Mouse (Mus musculus) gastrocnemius, adult 2 months (tissue): Measurements from ENCODE around the gene Plcg2. TPM values are rescaled to one million over a fixed set of nuclear protein-coding genes. Genes with fewer than 3 reads are reported as not detected.
A peak's percentile ranks its signal among the peaks of the same experiment; 100 is the strongest.

Source experiments
- DNase-seq: peaks from one replicate; pipeline ENCODE4 v3.0.0; 2022
- H3K27ac ChIP-seq: fragments of 200-600 bp; 2 replicates; pipeline ENCODE4 v1.8.1; 2022; ENCODE audit warnings: mild to moderate bottlenecking
- H3K4me3 ChIP-seq: fragments of 200-600 bp; 2 replicates; pipeline ENCODE4 v1.8.1; 2022; ENCODE audit warnings: mild to moderate bottlenecking, moderate library complexity
- CTCF ChIP-seq: fragments of 200-600 bp; IDR thresholded peaks from 2 replicates; pipeline ENCODE4 v1.8.1; 2022; ENCODE audit warnings: antibody characterized with exemption, mild to moderate bottlenecking, moderate library complexity
- intact Hi-C: fragments of 180-260 bp; cut with DNase I; formaldehyde crosslinking; loops from one replicate; pipeline ENCODE4 v1.15.1; 2025
- total RNA-seq, 2 experiments: library from RNA; stranded (reverse); gene quantifications; 2 replicates each; pipeline ENCODE4 v1.2.3; 2021

The Plcg2 gene
- total RNA-seq, 2 experiments from 2014 or later = 0.73 to 0.79 TPM

GRCm38 (mm10) chr8:117577883-117578282 lies 79.8 kb downstream of the Plcg2 start:
- Histone ChIP-seq H3K27ac (no peak overlapping the region), H3K4me3 (no peak overlapping the region)
- no peak for DNase-seq
- intact Hi-C loops = no loop called here
- peak; percentile 23; the same call in 1 of the 2 replicates for TF ChIP-seq CTCF

GRCm38 (mm10) chr8:117578856-117579255 lies 80.8 kb downstream of the Plcg2 start:
- H3K4me3 ChIP-seq = no peak overlapping the region
- no peak for DNase-seq
- no peak overlapping the region for H3K27ac ChIP-seq
- TF ChIP-seq CTCF = no peak
- intact Hi-C loops = no loop called here

DNA sequence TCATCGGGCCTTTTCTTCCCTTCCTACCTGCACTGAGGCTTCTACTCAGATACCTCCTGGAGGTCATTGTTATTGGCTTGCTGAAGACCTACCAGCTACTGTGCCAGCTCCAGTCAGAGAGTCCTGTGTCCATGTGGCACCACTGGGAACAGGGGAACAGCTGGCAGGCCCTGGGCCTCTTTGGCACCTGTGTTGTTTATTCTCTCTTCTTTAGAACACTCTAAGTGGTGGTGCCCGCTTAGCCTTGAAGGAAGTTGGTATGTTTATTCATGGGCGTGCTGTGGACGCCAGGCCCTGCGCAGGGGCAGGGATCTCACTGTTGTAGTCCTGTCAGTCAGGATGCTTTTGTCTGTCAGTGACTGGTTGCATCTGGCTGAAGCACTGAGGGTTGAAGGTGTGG lies 95.8 kb downstream of the Plcg2 start:
- intact Hi-C loops = no loop called here
- DNase-seq = no peak
- H3K4me3 ChIP-seq = no peak overlapping the region
- H3K27ac ChIP-seq = no peak overlapping the region
- no peak for TF ChIP-seq CTCF

GRCm38 (mm10) chr8:117595001-117595400 lies 96.9 kb downstream of the Plcg2 start:
- intact Hi-C loops = no loop called here
- no peak for TF ChIP-seq CTCF
- Histone ChIP-seq H3K27ac (no peak overlapping the region), H3K4me3 (no peak overlapping the region)
- DNase-seq = no peak

DNA sequence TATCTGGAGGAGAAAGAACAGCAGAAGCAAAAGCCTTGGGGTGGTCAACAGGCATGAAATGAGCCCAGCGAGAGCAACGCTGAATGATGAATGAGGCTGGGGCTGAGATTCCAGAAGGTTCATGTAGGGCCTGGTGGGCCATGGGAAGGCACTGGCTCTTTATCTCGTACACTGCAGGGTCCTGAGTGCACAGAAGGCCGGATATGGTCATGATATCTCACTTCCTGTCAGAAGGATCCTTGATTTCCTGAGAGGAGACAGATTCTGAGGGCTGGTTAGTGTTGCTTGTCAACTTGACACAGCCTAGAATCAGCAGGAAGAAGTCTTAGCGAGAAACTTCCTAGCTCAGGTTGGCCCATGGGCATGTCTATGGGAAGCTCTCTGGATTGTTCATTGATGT lies 98.7 kb downstream of the Plcg2 start:
- TF ChIP-seq CTCF = no peak
- DNase-seq = no peak
- Histone ChIP-seq H3K4me3 (no peak overlapping the region), H3K27ac (no peak overlapping the region)
- intact Hi-C loops = no loop called here

- DNase-seq = no peak
- intact Hi-C loops = no loop called here
- H3K4me3 ChIP-seq = no peak overlapping the region
- no peak overlapping the region for H3K27ac ChIP-seq
- peak; percentile 59 for TF ChIP-seq CTCF
Observed at GRCm38 (mm10) chr8:117600839-117601238, 102.7 kb downstream of the Plcg2 start.

- no peak for TF ChIP-seq CTCF
- no peak for DNase-seq
- Histone ChIP-seq H3K4me3 (no peak overlapping the region), H3K27ac (no peak overlapping the region)
- intact Hi-C loops = no loop called here
Observed at GRCm38 (mm10) chr8:117604101-117604500, 106.0 kb downstream of the Plcg2 start.

GRCm38 (mm10) chr8:117604671-117605070 lies 106.6 kb downstream of the Plcg2 start:
- no peak overlapping the region for H3K27ac ChIP-seq
- no peak overlapping the region for H3K4me3 ChIP-seq
- DNase-seq = no peak
- TF ChIP-seq CTCF = no peak
- intact Hi-C loops = no loop called here

- intact Hi-C loops = no loop called here
- Histone ChIP-seq H3K4me3 (no peak overlapping the region), H3K27ac (no peak overlapping the region)
- DNase-seq = no peak
- TF ChIP-seq CTCF = no peak
Observed at GRCm38 (mm10) chr8:117605201-117605600, 107.1 kb downstream of the Plcg2 start.

- DNase-seq = no peak
- no peak for TF ChIP-seq CTCF
- intact Hi-C loops = no loop called here
- Histone ChIP-seq H3K27ac (no peak overlapping the region), H3K4me3 (no peak overlapping the region)
Observed at GRCm38 (mm10) chr8:117610506-117610905, 112.4 kb downstream of the Plcg2 start.

DNA sequence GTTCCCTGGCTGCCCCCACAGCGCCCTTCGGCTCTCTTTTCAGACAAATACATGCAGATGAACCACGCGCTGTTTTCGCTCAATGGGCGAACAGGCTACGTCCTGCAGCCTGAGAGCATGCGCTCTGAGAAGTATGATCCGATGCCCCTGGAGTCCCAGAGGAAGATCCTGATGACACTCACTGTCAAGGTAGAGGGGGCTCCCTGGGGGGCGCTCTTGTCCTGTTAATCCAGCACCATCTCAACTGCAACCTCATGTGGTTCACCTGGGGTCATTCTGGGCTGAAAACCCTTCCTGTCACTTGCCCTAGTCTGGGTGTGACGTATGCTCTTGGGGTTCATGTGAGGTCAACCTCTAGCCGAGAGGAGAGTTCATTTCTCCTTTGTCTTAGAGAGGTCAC lies 114.8 kb downstream of the Plcg2 start:
- H3K4me3 ChIP-seq = no peak overlapping the region
- intact Hi-C loops = no loop called here
- TF ChIP-seq CTCF = no peak
- H3K27ac ChIP-seq = no peak overlapping the region
- no peak for DNase-seq

DNA sequence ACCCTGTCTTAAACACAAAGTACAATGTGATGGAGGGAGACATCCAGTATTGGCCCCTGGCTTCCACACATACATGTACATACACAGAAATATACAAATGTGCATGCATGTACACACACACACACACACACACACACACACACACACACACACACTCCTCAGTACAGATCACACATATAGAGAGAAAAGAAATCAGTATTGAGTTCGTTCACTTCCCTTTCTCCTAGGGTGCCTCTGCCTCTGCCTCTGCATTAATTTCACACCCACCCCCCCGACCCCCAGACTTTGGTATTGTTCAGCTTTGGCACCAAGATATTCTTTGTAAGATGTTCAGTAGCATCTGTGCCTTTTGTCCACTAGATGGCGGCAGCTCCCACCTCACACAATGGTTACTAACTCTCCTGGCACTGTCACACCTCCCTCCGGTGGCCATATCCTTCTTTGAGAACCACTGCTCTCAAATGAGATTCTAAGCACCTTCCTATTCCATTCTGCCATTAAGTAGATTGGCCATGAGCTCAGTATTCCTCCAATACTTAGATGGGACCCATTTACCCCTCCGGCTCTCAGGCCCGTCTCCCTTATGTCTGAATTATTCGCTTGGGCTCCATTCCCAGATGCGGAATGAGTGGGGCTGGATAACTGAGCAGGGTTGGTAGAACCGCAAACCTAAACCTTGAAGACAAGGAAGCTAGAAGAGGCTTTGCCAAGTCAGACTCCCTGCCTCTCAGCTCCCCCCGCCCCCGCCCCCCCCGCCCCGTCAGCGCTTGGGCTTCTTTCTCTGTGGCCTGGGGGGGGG lies 128.1 kb downstream of the Plcg2 start:
- DNase-seq = peak; percentile 26
- H3K27ac ChIP-seq = no peak overlapping the region
- peak; percentile 66 for TF ChIP-seq CTCF
- intact Hi-C loops = no loop called here
- no peak overlapping the region for H3K4me3 ChIP-seq

- no peak for TF ChIP-seq CTCF
- DNase-seq = no peak
- intact Hi-C loops = no loop called here
- H3K27ac ChIP-seq = no peak overlapping the region
- no peak overlapping the region for H3K4me3 ChIP-seq
Observed at GRCm38 (mm10) chr8:117627096-117627495, 129.0 kb downstream of the Plcg2 start.

DNA sequence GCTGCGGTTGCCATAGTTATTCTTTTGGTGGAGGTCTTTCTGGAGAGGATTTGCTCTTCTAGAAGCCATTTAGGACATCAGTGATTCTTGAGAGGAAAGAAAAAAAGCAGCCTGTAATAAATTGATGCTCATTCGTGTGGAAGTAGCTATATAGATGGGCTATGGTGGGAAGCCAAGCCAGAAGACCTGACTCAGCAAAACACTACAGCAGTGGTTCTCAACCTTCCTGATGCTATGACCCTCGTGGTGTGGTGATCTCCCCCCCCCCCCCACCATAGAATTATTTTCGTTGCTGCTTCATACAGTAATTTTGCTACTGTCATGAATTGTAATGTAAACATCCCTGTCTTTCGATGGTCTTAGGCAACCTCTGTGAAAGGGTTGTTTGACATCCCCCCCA lies 134.4 kb downstream of the Plcg2 start:
- no peak for TF ChIP-seq CTCF
- intact Hi-C loops = no loop called here

More for the DNA sequence above, 134.4 kb downstream of the Plcg2 start:
- DNase-seq = no peak
- no peak overlapping the region for H3K27ac ChIP-seq
- no peak overlapping the region for H3K4me3 ChIP-seq
